Mouse (Mus musculus) left cerebral cortex, adult 9 months (tissue): ENCODE results near the gene Gm6377.

Source experiments
- DNase-seq, 2 experiments: peaks; one replicate each; pipeline ENCODE4 v3.0.0; 2022; ENCODE audit warnings: low spot score in 2 of 2

Gene Gm6377

GRCm38 (mm10) chrX:109196468-109196867, at the start of gene Gm6377:
Gene Gm6377, plus strand, starts transcription at chrX:109196756.
- DNase-seq = no peak

DNA sequence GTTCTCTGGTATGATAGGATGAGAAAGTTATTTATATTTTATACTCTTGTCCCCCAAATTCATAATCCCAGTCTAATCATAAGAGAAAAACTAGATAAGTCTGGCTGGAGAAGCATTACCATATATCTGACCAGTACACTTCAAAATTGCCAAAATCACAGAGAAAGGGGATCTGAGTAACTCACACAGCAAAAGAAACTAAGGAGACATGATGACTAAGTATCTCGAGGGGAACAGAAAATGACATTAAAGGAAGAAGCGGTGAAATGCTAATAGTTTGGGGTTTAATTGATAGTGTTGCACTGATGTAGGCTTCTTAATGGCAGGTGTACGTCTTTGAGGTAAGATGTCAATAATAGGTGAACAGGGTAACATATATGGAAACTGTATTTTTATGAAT, 49.4 kb upstream of the Gm6377 start:
- DNase-seq = no peak

GRCm38 (mm10) chrX:109151228-109151627, 45.3 kb upstream of the Gm6377 start:
- DNase-seq = no peak

- no peak for DNase-seq
Measured at GRCm38 (mm10) chrX:109160326-109160725, 36.2 kb upstream of the Gm6377 start.

DNA sequence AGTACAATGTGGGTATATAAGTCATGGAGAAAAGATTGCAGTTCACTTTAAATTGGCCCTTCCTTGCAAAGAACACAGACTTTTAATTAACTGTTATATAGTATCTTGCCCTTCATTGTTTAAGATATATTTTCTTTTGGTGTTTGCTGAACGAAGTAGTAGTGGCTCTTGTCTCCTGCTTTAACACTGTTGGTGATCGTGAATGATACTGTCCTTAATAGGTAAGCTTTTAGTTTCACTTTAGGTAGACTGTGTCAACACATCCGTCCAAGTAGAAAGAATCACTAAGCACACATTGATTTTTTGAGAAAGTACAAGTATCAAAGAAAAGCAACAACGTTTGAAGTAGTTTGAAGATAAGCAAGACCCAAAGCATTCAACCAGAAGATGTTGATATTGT, 35.7 kb upstream of the Gm6377 start:
- DNase-seq = no peak

- no peak for DNase-seq
Measured at GRCm38 (mm10) chrX:109175038-109175437, 21.5 kb upstream of the Gm6377 start.

DNA sequence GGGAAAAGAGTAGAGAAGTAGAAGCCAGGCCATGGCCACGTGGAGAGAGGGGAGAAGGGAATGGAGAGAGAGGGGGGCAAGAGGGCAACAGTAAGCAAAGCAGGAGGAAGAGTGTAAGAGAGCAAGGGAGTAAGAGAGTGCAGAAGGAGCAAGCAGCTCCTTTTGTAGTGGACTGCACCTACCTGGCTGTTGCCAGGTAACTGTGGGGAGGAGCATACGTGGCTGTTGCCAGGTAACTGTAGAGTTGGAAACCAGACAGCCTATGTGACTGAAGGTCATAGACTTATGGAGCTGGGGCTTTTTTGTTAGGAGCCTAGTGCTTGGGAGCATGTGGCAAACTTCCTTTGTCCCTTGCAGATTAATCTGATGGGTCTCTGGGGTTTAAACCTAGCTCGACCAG, 21.1 kb upstream of the Gm6377 start:
- no peak for DNase-seq

DNA sequence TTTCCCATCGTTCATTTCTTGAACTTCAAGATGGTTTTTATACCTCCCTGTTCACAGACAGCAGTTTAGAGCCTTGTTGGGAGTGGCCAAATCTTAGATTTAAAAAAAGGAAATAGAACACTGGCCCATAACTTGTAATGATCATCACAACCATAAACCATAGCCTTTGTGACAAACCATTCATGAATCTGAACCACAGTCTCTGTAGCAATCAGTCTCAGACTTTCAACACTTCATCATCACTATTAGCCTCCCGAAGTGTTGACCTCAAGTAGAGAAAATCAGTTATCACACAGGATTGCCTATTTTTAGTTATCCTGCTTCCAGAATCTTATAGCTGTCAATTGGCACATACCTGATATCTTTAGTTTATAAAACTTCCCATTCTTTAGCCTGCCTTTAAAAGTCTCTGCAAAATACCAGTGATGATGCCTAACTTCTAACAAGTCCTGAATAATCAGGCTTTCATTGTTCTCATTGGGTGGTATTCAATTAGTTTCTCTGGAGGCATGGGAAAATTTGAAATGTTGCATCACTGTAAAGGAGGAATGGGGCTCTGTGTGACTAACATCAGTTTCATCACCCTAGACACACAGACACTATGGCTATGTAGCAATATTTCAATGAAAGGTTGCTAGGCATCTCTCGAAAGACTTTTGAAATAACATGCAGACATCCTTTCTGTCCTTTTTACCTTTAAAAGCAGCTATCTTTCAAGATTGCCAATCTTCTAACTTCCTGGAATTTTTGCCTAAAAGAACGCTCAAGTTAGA, 11.7 kb upstream of the Gm6377 start:
- no peak for DNase-seq

DNA sequence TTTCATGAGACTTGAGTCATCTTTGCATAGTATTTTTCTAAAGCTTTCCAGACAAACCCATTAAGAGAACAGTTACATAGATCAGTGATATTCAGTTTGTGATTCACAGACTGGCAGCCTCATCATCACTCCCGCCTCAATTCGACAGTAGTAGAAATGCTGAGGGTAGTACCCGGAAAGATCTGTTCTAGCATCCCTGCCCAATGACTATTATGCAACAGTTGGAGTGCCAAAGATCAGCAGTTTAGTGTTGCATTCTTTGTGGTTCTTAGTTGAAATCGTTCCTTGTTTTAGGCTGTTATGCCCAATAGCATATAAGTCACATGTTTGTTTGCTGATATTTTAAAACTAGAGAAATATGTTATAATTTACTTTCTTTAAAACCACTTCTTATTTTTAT, 6.9 kb upstream of the Gm6377 start:
- DNase-seq = no peak

GRCm38 (mm10) chrX:109190969-109191368, 5.6 kb upstream of the Gm6377 start:
- DNase-seq = no peak

GRCm38 (mm10) chrX:109191436-109191835, 5.1 kb upstream of the Gm6377 start:
- DNase-seq = no peak

GRCm38 (mm10) chrX:109207843-109208242, 11.3 kb downstream of the Gm6377 start:
- no peak for DNase-seq

DNA sequence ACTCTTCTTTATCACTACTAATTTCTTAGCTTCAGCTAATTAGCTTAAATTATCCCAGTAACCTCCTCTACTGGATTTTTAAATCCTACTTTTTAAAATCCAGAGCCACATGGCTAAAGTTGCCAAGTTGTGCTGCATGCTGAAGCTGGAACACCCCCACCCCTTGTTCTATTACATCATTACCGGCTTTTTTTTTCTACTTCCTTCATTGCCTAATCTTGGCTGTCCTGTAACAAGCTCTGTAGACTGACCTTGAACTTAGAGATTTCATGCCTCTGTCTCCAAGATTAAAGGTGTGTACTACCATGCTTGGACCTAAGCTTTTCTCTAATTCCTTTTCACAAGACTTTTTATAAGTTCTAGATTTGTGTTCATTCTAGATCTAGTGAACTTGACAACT, 32.2 kb downstream of the Gm6377 start:
- DNase-seq = no peak

DNA sequence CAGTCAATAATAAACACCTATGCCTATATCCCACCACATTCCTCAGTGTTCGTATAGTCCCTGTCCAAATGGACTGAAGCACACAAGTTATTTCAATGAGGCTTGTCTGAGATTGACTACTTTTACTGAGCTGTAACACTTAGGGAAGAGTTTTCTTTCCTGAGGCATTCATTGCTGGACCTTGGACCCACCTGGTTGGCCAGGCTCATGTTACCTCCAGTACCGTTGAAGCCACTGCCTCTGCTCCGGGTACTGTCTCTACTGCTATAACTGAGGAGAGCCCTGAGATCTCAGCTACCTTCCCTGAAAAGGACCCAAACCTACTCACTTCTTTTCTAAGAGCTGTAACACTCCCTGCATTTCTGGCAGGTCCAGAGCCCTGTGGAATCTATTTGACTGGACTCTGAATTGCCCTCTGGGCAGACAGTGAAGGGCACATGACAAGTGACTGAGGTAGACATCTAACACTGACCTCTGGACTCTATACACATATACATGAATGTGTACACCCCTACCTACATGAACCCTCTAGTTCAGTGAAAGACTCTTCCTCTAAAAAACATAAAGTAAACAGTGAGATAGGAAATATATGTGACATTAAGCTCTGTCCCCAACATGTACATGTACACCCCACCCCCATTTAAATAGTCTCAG, 39.0 kb downstream of the Gm6377 start:
- DNase-seq = no peak

GRCm38 (mm10) chrX:109238163-109238562, 41.6 kb downstream of the Gm6377 start:
- DNase-seq = no peak
